Mouse (Mus musculus) gastrocnemius, postnatal 25 days (tissue): ENCODE data around the gene Zfp960. TPM values are rescaled to one million over a fixed set of nuclear protein-coding genes. Genes with fewer than 3 reads are reported as not detected.
A peak's percentile ranks its signal among the peaks of the same experiment; 100 is the strongest.
"Not testable (repeated sequence)": the region's sequence is repeated elsewhere in the genome, so short reads cannot be mapped to it uniquely, and the experiment has no call there.

Source experiments
- DNase-seq: peaks from one replicate; pipeline ENCODE4 v3.0.0; 2022
- long read RNA-seq, 2 experiments: library from polyadenylated mRNA; stranded (forward); transcript quantifications; one replicate each; pipeline ENCODE4 v2.0.0; 2021
- total RNA-seq, 2 experiments: library from RNA; stranded (reverse); gene quantifications; 1 replicate in 1 of 2; 2 replicates in 1 of 2; pipeline ENCODE4 v1.2.3; 2021

The Zfp960 gene
- 1 to 10 TPM; 4.9 to 5.2 TPM for total RNA-seq
- long read RNA-seq, experiment 1, partial matches to known transcripts = 0 of 18 reads
- long read RNA-seq, experiment 1, other reads (novel, unspliced or antisense) = 17 of 18 reads
- long read RNA-seq, experiment 2, partial matches to known transcripts = 0 of 22 reads
- long read RNA-seq, experiment 2, other reads (novel, unspliced or antisense) = 20 of 22 reads

GRCm38 (mm10) chr17:17063628-17064494 lies at the start of gene Zfp960:
Zfp960 (plus strand) TSS chr17:17064113.
- peak; percentile 84 for DNase-seq

- not testable (repeated sequence) for DNase-seq
Observed at GRCm38 (mm10) chr17:17018071-17018470, 45.8 kb upstream of the Zfp960 start.

DNA sequence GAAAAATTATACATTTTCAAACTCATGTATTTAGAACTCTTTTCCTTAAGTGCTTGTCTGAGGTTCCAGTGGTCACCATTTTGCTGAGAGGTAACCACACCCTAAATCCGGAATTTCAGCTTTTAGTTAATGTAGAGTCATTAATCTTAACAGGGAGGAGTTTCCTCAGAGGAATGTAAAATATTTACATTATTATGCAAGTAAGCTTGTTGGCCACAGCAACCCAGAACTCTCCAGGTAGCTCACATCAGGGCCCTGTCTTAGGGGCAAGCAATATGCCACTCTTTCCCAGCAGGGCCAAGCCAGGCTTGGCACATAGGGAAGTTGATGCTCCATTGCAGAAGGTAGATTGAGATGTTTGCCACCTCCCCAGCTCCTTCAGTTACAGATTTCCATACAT lies 4.3 kb upstream of the Zfp960 start:
- DNase-seq = not testable (repeated sequence)

GRCm38 (mm10) chr17:17120830-17121502 lies 57.1 kb downstream of the Zfp960 start, which contains the start of gene Zfp97:
Zfp97 (plus strand) TSS chr17:17121415.
- DNase-seq = not testable (repeated sequence)

Other genes starting within 250 kb of the Zfp960 start
- gene Zfp97, start 57.3 kb downstream of the Zfp960 start, total RNA-seq = 1 to 10 TPM; 2.4 to 2.5 TPM